Mouse (Mus musculus): ENCODE measurements around the gene Tacr2. TPM values are rescaled to one million over a fixed set of nuclear protein-coding genes. Genes with fewer than 3 reads are reported as not detected.
A peak's percentile ranks its signal among the peaks of the same experiment; 100 is the strongest.

The Tacr2 gene
- polyA plus RNA-seq, 1 experiment from 2014 or later: not detected

DNA sequence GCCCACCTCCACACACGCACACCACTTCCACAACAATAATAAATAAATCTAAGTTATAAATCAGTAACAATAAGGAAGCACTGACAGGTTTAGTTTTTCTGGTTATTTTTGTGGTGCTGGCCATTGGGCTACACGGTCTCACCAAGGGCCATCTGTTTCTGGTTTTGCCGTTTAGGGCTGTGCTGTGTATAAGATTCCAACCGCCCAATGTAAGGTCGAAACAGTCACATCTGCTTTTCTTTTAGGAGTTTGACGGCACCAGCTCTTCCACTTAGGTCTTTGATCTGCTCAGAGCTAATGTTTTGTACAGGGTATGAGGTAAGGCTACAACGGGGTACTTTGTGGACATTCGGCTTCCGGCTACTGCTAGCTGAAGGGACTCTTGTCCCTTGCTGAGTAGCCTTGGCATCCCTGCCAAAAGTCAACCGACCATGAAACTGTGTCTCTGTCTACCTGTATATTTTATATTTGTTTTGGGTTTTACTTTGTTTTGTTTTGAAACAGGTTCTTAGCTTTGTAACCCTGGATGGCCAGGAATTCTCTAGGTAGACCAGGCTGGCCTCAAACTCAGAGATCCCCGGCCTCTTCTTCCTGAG is 56.8 kb downstream of the Tacr2 start:
- Histone ChIP-seq H3K9me3 (replicated peaks) (no peaks in the 10 kb centered on the region), H3K27me3 (replicated peaks) (no peaks in the 10 kb centered on the region), H3K9ac (no peak overlapping the region), H3K4me1 (peaks cover 28% of the 10 kb centered on the region), H3K4me3 (no peak overlapping the region), H3K27ac (no peak overlapping the region), H3K36me3 (peaks cover 96% of the 10 kb centered on the region), H3K4me2 (no peak overlapping the region)
- no peak for ATAC-seq
- WGBS (ENCODE audit: insufficient replicate concordance): 93% methylated on average over 11 of the region's 11 CpGs

DNA sequence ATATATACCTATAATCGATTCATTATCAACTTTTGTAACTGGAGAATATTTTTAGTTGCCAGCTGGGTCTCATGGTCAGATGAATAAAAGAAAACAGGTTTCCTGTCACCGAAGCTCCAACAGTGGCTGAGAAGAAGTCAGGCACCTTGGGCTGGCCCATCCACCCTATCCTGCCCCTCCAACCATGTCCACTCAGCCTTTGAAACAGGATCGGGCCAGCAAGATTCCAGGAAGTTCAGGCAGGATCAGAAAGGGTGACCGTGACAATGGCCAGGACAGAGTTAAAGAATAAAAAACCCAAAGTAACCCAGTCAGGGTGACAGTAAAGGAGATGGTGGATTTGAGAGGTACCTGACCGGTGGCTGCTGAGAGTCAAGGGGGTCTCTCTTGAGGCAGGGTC is 57.4 kb downstream of the Tacr2 start:
- H3K9ac ChIP-seq: no peak overlapping the region
- peaks cover 34% of the 10 kb centered on the region for H3K4me1 ChIP-seq
- H3K4me2 ChIP-seq: no peak overlapping the region
- H3K9me3 ChIP-seq (replicated peaks): no peaks in the 10 kb centered on the region
- no peak for ATAC-seq
- H3K27ac ChIP-seq: no peak overlapping the region
- H3K4me3 ChIP-seq: no peak overlapping the region
- 89% methylated on average over 5 of the region's 5 CpGs for WGBS (ENCODE audit: insufficient replicate concordance)
- H3K27me3 ChIP-seq (replicated peaks): no peaks in the 10 kb centered on the region
- peaks cover 96% of the 10 kb centered on the region for H3K36me3 ChIP-seq

DNA sequence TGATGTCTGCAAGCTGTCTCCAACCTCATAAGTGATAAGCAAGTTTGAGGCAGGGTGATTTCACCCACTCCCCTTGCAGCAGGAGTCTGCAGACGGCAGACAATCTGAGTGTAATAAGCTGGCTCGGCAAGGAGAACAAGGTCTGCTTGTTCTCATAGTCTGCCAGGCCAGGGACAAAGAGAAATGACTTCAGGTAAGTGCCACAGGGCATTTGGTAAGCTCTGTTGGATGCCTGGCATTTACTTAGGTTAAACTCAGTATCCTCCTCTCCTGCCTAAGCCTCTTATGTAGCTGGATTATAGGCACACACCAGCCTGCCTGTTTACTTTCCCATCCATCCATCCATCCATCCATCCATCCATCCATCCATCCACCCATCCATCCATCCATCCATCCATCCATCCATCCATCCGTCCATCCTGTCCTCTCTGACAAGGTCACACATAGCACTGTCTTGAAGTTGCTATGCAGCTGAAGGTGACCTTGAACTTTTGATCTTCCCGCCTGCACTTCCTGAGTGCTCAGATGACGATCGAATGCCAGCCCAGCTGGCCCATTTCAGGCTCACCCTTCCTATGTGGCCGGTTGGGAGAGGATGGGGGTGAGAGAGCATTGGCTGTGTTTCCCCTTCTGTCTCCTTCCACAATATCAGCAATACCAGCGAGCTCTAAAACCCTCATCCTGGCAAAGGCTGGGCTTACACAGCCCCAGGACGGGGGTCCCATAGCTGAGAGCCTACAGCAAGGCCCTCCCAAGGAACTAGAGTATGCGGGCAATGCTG is 58.2 kb downstream of the Tacr2 start:
- peaks cover 96% of the 10 kb centered on the region for H3K36me3 ChIP-seq
- no peak overlapping the region for H3K4me3 ChIP-seq
- ATAC-seq: no peak
- H3K9ac ChIP-seq: no peak overlapping the region
- H3K27ac ChIP-seq: no peak overlapping the region
- no peak overlapping the region for H3K4me2 ChIP-seq
- H3K4me1 ChIP-seq: peaks cover 36% of the 10 kb centered on the region
- 77% methylated on average over 10 of the region's 10 CpGs for WGBS (ENCODE audit: insufficient replicate concordance)
- no peaks in the 10 kb centered on the region for H3K27me3 ChIP-seq (replicated peaks)
- H3K9me3 ChIP-seq (replicated peaks): no peaks in the 10 kb centered on the region

DNA sequence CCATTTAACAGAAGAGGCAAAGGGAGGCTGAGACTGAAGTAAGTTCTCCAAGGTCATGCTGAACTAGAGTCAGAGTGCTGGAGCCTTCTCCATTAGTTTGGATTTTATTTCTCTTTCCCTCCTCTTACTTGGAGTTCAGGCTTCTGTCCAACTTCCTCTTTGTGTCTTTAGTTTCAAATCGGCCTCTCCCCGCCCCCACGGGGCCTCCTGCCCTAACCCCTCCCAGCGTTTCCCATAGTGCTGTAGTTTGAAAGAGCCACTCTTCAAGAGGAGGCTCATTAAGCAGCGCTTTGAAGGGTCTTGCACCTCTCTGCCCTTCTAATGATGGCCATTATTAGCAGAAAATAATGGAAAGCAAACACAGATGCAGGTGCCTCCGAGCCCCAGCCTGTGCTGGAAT is 59.2 kb downstream of the Tacr2 start:
- peak overlapping the region; percentile 6; the same call in 1 of the 2 replicates for H3K4me2 ChIP-seq
- H3K27ac ChIP-seq: no peak overlapping the region
- H3K27me3 ChIP-seq (replicated peaks): no peaks in the 10 kb centered on the region
- no peaks in the 10 kb centered on the region for H3K9me3 ChIP-seq (replicated peaks)
- no peak overlapping the region for H3K9ac ChIP-seq
- WGBS (ENCODE audit: insufficient replicate concordance): 35% methylated on average over 6 of the region's 6 CpGs
- peaks cover 97% of the 10 kb centered on the region for H3K36me3 ChIP-seq
- no peak overlapping the region for H3K4me3 ChIP-seq
- ATAC-seq: no peak
- peaks cover 44% of the 10 kb centered on the region for H3K4me1 ChIP-seq

DNA sequence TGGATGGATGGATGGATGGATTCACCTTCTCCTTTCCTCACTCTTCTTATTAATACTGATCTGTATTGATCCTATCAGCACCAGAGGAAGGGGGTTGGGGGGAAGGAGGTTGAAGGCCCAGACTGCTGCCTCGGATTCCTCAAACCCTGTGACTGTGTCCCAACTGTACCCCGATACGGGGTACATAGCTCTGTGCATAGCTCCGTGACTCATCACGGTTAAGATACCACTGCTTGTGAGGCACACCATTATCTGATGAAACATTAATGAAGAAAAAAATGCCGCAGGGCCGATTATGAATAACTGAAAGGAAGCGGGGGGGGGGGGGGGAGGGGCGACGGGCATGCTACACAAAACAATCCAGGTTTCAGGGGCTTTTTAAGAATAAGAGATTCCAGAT is 60.9 kb downstream of the Tacr2 start:
- H3K27me3 ChIP-seq (replicated peaks): no peaks in the 10 kb centered on the region
- WGBS (ENCODE audit: insufficient replicate concordance): 58% methylated on average over 10 of the region's 10 CpGs
- no peak overlapping the region for H3K27ac ChIP-seq
- no peaks in the 10 kb centered on the region for H3K9me3 ChIP-seq (replicated peaks)
- H3K4me1 ChIP-seq: peaks cover 41% of the 10 kb centered on the region
- H3K4me3 ChIP-seq: no peak overlapping the region
- 0 out of 2 replicates have a peak overlapping the region, but pooled peaks have one; percentile 13 for H3K4me2 ChIP-seq
- ATAC-seq: no peak
- no peak overlapping the region for H3K9ac ChIP-seq
- H3K36me3 ChIP-seq: peaks cover 97% of the 10 kb centered on the region

DNA sequence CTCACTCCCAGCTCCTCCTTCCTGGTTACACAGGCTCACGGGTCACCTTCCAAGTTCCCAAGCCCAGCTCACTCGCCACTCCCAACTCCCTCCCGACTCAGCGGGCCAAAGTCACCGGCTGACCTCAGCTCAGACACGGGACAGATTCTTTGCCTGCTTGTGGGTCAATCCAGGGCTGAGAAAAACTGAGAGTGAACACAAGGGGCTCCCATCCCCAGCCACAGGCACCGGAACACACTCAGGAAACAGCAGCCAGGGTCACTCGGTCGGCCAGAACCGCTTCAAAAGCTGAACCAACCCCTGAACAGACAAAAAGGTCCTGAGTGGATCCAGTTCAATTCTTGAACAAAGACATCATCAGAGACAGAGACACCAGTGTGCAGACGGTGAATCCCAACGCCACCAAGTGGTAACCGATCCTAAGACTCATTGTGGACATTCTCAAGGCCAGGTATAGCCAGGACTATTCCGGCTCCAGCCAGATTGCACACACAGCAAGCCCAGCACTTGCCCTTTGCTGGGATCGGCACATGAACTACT is 61.7 kb downstream of the Tacr2 start:
- Histone ChIP-seq H3K27ac (no peak overlapping the region), H3K4me1 (peaks cover 47% of the 10 kb centered on the region), H3K9ac (no peak overlapping the region), H3K27me3 (replicated peaks) (no peaks in the 10 kb centered on the region), H3K9me3 (replicated peaks) (no peaks in the 10 kb centered on the region), H3K4me2 (peak overlapping the region; percentile 13; the same call in 1 of the 2 replicates), H3K36me3 (peaks cover 97% of the 10 kb centered on the region), H3K4me3 (no peak overlapping the region)
- ATAC-seq: no peak
- WGBS (ENCODE audit: insufficient replicate concordance): 70% methylated on average over 15 of the region's 15 CpGs

Other genes starting within 250 kb of the Tacr2 start
- not detected in 2 replicates for gene Neurog3, start 119.3 kb upstream of the Tacr2 start, polyA plus RNA-seq (2016; fragmentation: Nextera tagmentation; extraction: Ambion mirVana)
- gene Fam241b, start 108.5 kb upstream of the Tacr2 start, polyA plus RNA-seq (2016; fragmentation: Nextera tagmentation; extraction: Ambion mirVana): 0.63 and 1.1 TPM in 2 replicates
- gene Tspan15, start 21.2 kb upstream of the Tacr2 start, polyA plus RNA-seq (2016; fragmentation: Nextera tagmentation; extraction: Ambion mirVana): 8.9 and 11.6 TPM in 2 replicates
- 130 and 131 TPM in 2 replicates for gene Hk1, start 127.5 kb downstream of the Tacr2 start, polyA plus RNA-seq (2016; fragmentation: Nextera tagmentation; extraction: Ambion mirVana)
- 6.9 and 7.8 TPM in 2 replicates for gene Hkdc1, start 170.1 kb downstream of the Tacr2 start, polyA plus RNA-seq (2016; fragmentation: Nextera tagmentation; extraction: Ambion mirVana)
- gene 4930507D05Rik, start 197.1 kb downstream of the Tacr2 start, polyA plus RNA-seq (2016; fragmentation: Nextera tagmentation; extraction: Ambion mirVana): 0.14 and 0.51 TPM in 2 replicates
- gene Supv3l1, start 197.3 kb downstream of the Tacr2 start, polyA plus RNA-seq (2016; fragmentation: Nextera tagmentation; extraction: Ambion mirVana): 25.4 and 30.7 TPM in 2 replicates
- gene Vps26a, start 234.4 kb downstream of the Tacr2 start, polyA plus RNA-seq (2016; fragmentation: Nextera tagmentation; extraction: Ambion mirVana): 59.8 and 59.9 TPM in 2 replicates

Data from liver, embryonic 12.5 days (tissue).